Mouse (Mus musculus) small intestine, adult 2 months (tissue): ENCODE results near the gene Dnajc1.

ENCODE experiments used
- CTCF ChIP-seq: fragments of 200-500 bp; IDR thresholded peaks from 2 replicates; pipeline ENCODE4 v1.5.1; 2012; ENCODE audit warnings: low read depth, mild to moderate bottlenecking, control low read depth, inconsistent platforms, low read length, moderate library complexity, mixed read lengths; ENCODE audit not compliant: insufficient replicate concordance, insufficient read length; ENCODE audit errors: extremely low read depth
- POLR2A ChIP-seq: fragments of 200-500 bp; IDR thresholded peaks from 2 replicates; pipeline ENCODE4 v1.6.1; 2012; ENCODE audit warnings: low read depth, mild to moderate bottlenecking, control low read depth, inconsistent platforms, low read length, moderate library complexity

- no peak for TF ChIP-seq CTCF
- no peak for TF ChIP-seq POLR2A
These were observed 37.3 kb downstream of the Dnajc1 start for GRCm38 (mm10) chr2:18355293-18355692.
